Mouse (Mus musculus) testis, adult 2 months (tissue): Measurements from ENCODE around the gene Tnfsf8.

Experiments
- CTCF ChIP-seq: fragments of 200-500 bp; IDR thresholded peaks from 2 replicates; pipeline ENCODE4 v1.5.1; 2012; ENCODE audit warnings: low read depth, mild to moderate bottlenecking, inconsistent platforms, low read length, moderate library complexity; ENCODE audit not compliant: control insufficient read depth, insufficient read depth, insufficient replicate concordance
- POLR2A ChIP-seq: fragments of 200-500 bp; IDR thresholded peaks from 2 replicates; pipeline ENCODE4 v1.6.1; 2012; ENCODE audit warnings: low read depth, mild to moderate bottlenecking, inconsistent platforms, low read length, moderate library complexity; ENCODE audit not compliant: control insufficient read depth

GRCm38 (mm10) chr4:63856764-63857163 is 4.4 kb downstream of the Tnfsf8 start:
- TF ChIP-seq CTCF, result no peak
- TF ChIP-seq POLR2A, result no peak
